Mouse (Mus musculus) G1E (cell line): ENCODE measurements around the gene Mdh1b. TPM values are rescaled to one million over a fixed set of nuclear protein-coding genes. Genes with fewer than 3 reads are reported as not detected.

ENCODE experiments used
- ATAC-seq: 2 replicates; pipeline ENCODE4 v1.8.0; 2016; ENCODE audit warnings: mild to moderate bottlenecking; ENCODE audit not compliant: insufficient number of reproducible peaks, poor library complexity, low FRiP score, severe bottlenecking; ENCODE audit errors: extremely low read depth
- DNase-seq: peaks from one replicate; pipeline ENCODE4 v3.0.0; 2012; ENCODE audit warnings: low spot score
- H3K27me3 ChIP-seq: 2 replicates; pipeline ENCODE4 v1.6.1; 2012; ENCODE audit warnings: mild to moderate bottlenecking, low read length, inconsistent platforms; ENCODE audit not compliant: insufficient read depth
- H3K36me3 ChIP-seq: replicated peaks from 2 replicates; pipeline ENCODE3; 2012; ENCODE audit warnings: mild to moderate bottlenecking, inconsistent platforms
- H3K4me1 ChIP-seq: 2 replicates; pipeline ENCODE4 v1.6.1; 2012; ENCODE audit warnings: low read depth, low read length, inconsistent platforms, mixed read lengths; ENCODE audit not compliant: insufficient read depth
- H3K4me3 ChIP-seq: 2 replicates; pipeline ENCODE4 v1.5.1; 2012; ENCODE audit warnings: low read depth, mild to moderate bottlenecking, inconsistent platforms, low read length, moderate library complexity, mixed read lengths
- H3K9me3 ChIP-seq: replicated peaks from 2 replicates; pipeline ENCODE4 v1.6.1; 2012; ENCODE audit warnings: inconsistent platforms
- CTCF ChIP-seq: IDR thresholded peaks from 2 replicates; pipeline ENCODE4 v1.5.1; 2012; ENCODE audit warnings: low read depth, low read length, inconsistent platforms, mixed read lengths
- GATA1 ChIP-seq: IDR thresholded peaks from 2 replicates; pipeline ENCODE4 v1.6.1; 2012; ENCODE audit warnings: borderline replicate concordance, low read length, inconsistent platforms, mixed read lengths
- GATA2 ChIP-seq: IDR thresholded peaks from 2 replicates; pipeline ENCODE4 v1.6.1; 2012; ENCODE audit warnings: low read depth, low read length, inconsistent platforms, borderline replicate concordance
- POLR2AphosphoS5 ChIP-seq: IDR thresholded peaks from 2 replicates; pipeline ENCODE4 v1.6.1; 2012; ENCODE audit warnings: low read depth, low read length, inconsistent platforms; ENCODE audit not compliant: insufficient replicate concordance
- TAL1 ChIP-seq: conservative IDR thresholded peaks from 2 replicates; pipeline ENCODE4 v1.6.1; 2012; ENCODE audit warnings: low read depth, low read length, inconsistent platforms, mixed read lengths
- polyA plus RNA-seq: library from polyadenylated mRNA; stranded (reverse); fragments of >175 nt; gene quantifications from 2 replicates; pipeline ENCODE4 v1.2.3, GENCODE M21; 2012
- total RNA-seq, 2 experiments: library from RNA; stranded (forward) in 1 of 2; stranded (reverse) in 1 of 2; fragments of 200-1000 nt in 1 of 2; fragments of >200 nt in 1 of 2; fragmentation: Nextera tagmentation in 1 of 2; gene quantifications; 2 replicates each; pipeline ENCODE4 v1.2.3; 2014 to 2017

The Mdh1b gene
- total and polyA plus RNA-seq, 3 experiments, result 0.11 TPM; not detected in 2

DNA sequence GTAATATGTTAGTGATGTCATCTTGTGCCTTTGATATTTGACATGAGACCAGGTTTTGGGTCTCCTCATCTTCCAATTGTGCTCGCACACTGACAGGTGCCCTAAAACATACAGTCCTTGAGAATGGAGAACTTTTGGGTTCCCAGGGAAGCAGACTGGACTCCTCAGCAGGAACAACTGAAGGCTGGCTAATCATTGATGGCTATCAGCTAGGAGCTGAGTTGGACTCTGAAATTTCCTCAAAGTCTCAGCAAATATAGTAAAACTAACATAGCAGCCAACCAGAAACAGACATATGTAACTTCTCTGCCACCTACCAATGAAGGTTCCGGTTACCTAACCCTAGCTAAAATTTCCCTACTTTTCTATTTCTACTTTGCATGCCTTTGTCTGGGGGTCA lies 64.0 kb downstream of the Mdh1b start:
- Histone ChIP-seq H3K27me3 (peaks cover 2% of the 10 kb centered on the region; the same call in 1 of the 2 replicates), H3K4me3 (no peak overlapping the region), H3K4me1 (no peaks in the 10 kb centered on the region), H3K36me3 (no peaks in the 10 kb centered on the region), H3K9me3 (no peaks in the 10 kb centered on the region)
- ATAC-seq (no peak), DNase-seq (no peak)
- TF ChIP-seq CTCF (no peak), GATA1 (no peak), GATA2 (no peak)

DNA sequence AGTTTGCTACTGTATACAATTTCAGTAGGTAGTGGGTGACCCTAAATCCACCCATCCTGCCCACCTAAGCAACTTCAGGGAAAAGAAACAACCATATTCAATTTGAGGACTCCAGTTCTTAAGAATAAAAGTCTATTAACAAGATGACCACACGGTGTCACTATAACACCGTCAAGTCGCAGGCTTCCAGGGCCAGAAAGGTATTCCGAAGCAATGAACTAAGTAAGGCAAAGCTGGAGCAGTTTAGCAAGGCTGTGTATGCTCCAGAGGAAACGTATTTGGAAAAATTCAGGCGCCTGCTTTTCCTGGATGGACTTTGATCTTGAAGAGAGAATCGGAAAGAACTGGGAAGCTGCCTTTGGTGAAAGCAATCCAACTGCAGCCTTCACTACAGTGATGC lies 70.5 kb downstream of the Mdh1b start:
- Histone ChIP-seq H3K9me3 (no peaks in the 10 kb centered on the region), H3K4me1 (peaks cover 3% of the 10 kb centered on the region), H3K36me3 (no peaks in the 10 kb centered on the region), H3K4me3 (no peak overlapping the region), H3K27me3 (peaks cover 6% of the 10 kb centered on the region; the same call in 1 of the 2 replicates)
- DNase-seq, result peak; percentile 13
- no peak for TF ChIP-seq POLR2AphosphoS5
- TF ChIP-seq CTCF, result no peak
- no peak for TF ChIP-seq TAL1
- no peak for TF ChIP-seq GATA2
- TF ChIP-seq GATA1, result no peak
- 0 out of 2 replicates have a peak, but pooled peaks have one; percentile 22 for ATAC-seq

DNA sequence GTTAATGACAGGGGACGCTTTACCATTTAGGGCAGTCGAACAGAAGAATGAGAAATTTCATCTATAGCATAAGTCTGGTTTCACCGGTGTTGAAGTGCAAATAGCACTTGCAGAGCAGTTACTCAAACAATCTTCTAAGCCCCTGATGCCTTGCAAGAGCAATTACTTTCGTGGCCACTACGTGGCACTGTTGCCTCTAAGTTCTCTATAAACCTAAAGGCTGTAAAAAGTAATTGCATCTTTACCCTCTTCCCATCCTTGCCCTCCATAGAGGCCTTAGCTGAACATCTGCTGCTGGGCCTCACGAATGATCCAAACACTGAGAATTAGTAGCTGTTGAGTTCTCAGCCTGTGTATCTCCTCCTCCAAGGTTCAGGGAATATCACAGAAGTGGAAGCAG lies 72.1 kb downstream of the Mdh1b start:
- DNase-seq (peak; percentile 21), ATAC-seq (no peak)
- Histone ChIP-seq H3K4me1 (peaks cover 3% of the 10 kb centered on the region), H3K9me3 (no peaks in the 10 kb centered on the region), H3K4me3 (no peak overlapping the region), H3K36me3 (no peaks in the 10 kb centered on the region), H3K27me3 (peaks cover 4% of the 10 kb centered on the region; the same call in 1 of the 2 replicates)
- TF ChIP-seq CTCF (peak; percentile 87), GATA2 (no peak)

Other genes with a start within 250 kb of the Mdh1b start
- not detected in 2 replicates for gene Gm39653, start 114.3 kb downstream of the Mdh1b start, total RNA-seq (2014; fragmentation: Nextera tagmentation)
- not detected in 2 replicates for gene Gm39653, start 114.3 kb downstream of the Mdh1b start, total RNA-seq (2017)
- not detected in 2 replicates for gene Gm39653, start 114.3 kb downstream of the Mdh1b start, polyA plus RNA-seq
- gene Dytn, start 43.4 kb downstream of the Mdh1b start, total RNA-seq (2014; fragmentation: Nextera tagmentation), result not detected in 2 replicates
- 0.12 and 0.33 TPM in 2 replicates for gene Dytn, start 43.4 kb downstream of the Mdh1b start, total RNA-seq (2017)
- not detected in 2 replicates for gene Dytn, start 43.4 kb downstream of the Mdh1b start, polyA plus RNA-seq
- 115 and 123 TPM in 2 replicates for gene Fastkd2, start 296 bp upstream of the Mdh1b start, total RNA-seq (2014; fragmentation: Nextera tagmentation)
- gene Fastkd2, start 296 bp upstream of the Mdh1b start, total RNA-seq (2017), result 60.5 and 65.4 TPM in 2 replicates
- gene Fastkd2, start 296 bp upstream of the Mdh1b start, polyA plus RNA-seq, result 1.8 and 2.2 TPM in 2 replicates
- not detected in 2 replicates for gene 4933402D24Rik, start 38.9 kb upstream of the Mdh1b start, total RNA-seq (2014; fragmentation: Nextera tagmentation)
- gene 4933402D24Rik, start 38.9 kb upstream of the Mdh1b start, total RNA-seq (2017), result 0.11 TPM in 1 of 2 replicates, not detected in the other
- not detected in 2 replicates for gene 4933402D24Rik, start 38.9 kb upstream of the Mdh1b start, polyA plus RNA-seq